Mouse (Mus musculus): ENCODE measurements around the gene Mroh2a. TPM values are rescaled to one million over a fixed set of nuclear protein-coding genes. Genes with fewer than 3 reads are reported as not detected.

Gene Mroh2a
- total RNA-seq, 1 experiment, result 0.76 TPM

DNA sequence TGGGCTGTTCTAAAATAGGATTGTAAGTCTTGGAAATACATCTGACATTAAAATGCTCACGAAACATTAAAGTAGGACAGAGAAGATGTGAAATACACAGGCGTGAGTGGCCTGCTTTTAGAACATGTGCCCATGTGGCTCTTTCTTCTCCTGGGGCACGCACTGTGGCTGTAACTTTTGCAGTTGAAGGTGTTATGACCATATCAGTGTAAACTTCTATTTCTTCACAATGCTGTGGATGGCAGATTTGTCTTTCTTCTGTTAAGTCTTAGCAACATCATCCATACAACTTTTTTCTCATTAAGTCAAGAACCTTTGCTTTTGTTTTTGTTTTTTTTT is 62.0 kb downstream of the Mroh2a start:
- in situ Hi-C loops (cut with MboI; ENCODE audit: low sequenced_read_pairs in 2 of 2, unreplicated experiment in 2 of 2), result no loop called here

DNA sequence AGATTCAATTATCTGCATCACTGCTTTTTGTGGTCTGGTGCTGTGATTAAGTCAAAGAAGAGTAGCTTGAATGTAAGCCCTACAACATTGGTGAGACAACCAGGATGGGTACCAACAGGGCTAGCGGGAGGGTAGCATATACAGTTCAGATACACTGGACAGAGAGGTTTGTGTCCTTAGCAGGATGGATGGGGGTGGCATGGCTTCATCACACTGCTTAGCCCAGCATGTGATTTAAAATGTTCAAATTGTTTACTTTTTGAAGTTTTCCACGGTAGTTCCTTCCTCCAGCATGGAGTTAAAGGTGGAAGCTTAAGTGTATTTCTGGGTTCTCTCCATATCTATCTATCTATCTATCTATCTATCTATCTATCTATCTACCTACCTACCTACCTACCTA is 62.4 kb downstream of the Mroh2a start:
- Histone ChIP-seq H3K4me3 (ENCODE audit: insufficient read depth in 1 of 2, low read depth in 1 of 2, low read length in 2 of 2, poor library complexity in 1 of 2, severe bottlenecking in 1 of 2) (no peak overlapping the region), H3K9ac (ENCODE audit: insufficient read depth, low read depth, low read length, poor library complexity, severe bottlenecking) (no peak overlapping the region), H3K36me3 (ENCODE audit: control insufficient read depth, insufficient read depth, low read length, poor library complexity, severe bottlenecking) (no peaks in the 10 kb centered on the region), H3K9me3 (ENCODE audit: control insufficient read depth, insufficient read depth, low read depth, low read length) (no peaks in the 10 kb centered on the region), H3K4me1 (ENCODE audit: control insufficient read depth in 2 of 2, insufficient read depth in 2 of 2, low read length in 2 of 2, poor library complexity in 1 of 2) (no peaks in the 10 kb centered on the region), H3K27ac (ENCODE audit: insufficient read depth, low read depth, low read length, poor library complexity, severe bottlenecking) (no peak overlapping the region)
- in situ Hi-C loops (cut with MboI; ENCODE audit: low sequenced_read_pairs in 2 of 2, unreplicated experiment in 2 of 2), result no loop called here
- TF ChIP-seq ZC3H11A (IDR thresholded peaks at IDR 0.05; ENCODE audit: borderline replicate concordance, low read depth, low read length) (no peak), MAFK (IDR thresholded peaks at IDR 0.05; ENCODE audit: insufficient read depth, low read depth, low read length) (no peak), ZNF384 (IDR thresholded peaks at IDR 0.05; ENCODE audit: low read depth, low read length) (no peak), HCFC1 (IDR thresholded peaks at IDR 0.05; ENCODE audit: borderline replicate concordance, insufficient read depth, low read length) (no peak), CHD2 (IDR thresholded peaks at IDR 0.05; ENCODE audit: low read depth, low read length) (no peak)
- DNase-seq (ENCODE audit: low read depth, low spot score), result no peak

More for the DNA sequence above, 62.0 kb downstream of the Mroh2a start:
- Histone ChIP-seq H3K4me3 (ENCODE audit: insufficient read depth in 1 of 2, low read depth in 1 of 2, low read length in 2 of 2, poor library complexity in 1 of 2, severe bottlenecking in 1 of 2) (no peak overlapping the region), H3K9ac (ENCODE audit: insufficient read depth, low read depth, low read length, poor library complexity, severe bottlenecking) (no peak overlapping the region), H3K27ac (ENCODE audit: insufficient read depth, low read depth, low read length, poor library complexity, severe bottlenecking) (no peak overlapping the region), H3K9me3 (ENCODE audit: control insufficient read depth, insufficient read depth, low read depth, low read length) (no peaks in the 10 kb centered on the region), H3K4me1 (ENCODE audit: control insufficient read depth in 2 of 2, insufficient read depth in 2 of 2, low read length in 2 of 2, poor library complexity in 1 of 2) (no peaks in the 10 kb centered on the region), H3K36me3 (ENCODE audit: control insufficient read depth, insufficient read depth, low read length, poor library complexity, severe bottlenecking) (no peaks in the 10 kb centered on the region)
- no peak for DNase-seq (ENCODE audit: low read depth, low spot score)
- TF ChIP-seq HCFC1 (IDR thresholded peaks at IDR 0.05; ENCODE audit: borderline replicate concordance, insufficient read depth, low read length), result no peak

DNA sequence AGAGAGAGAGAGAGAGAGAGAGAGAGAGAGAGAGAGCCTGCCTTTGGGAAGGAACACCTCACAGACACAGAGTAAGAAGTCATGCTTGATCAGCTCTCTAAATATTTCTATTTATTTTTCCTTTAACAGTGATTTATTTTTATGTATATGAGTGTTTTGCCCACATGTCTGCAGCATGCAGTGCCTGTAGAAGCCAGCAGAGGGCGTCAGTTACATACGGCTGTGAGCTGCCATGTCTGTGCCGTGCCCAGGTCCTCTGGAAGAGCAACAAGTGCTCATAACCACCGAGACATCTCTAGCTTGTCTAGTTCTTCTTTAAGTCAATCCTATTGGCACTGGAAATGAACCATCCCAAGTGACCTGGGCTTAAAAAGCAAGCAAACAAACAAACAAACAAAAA is 63.1 kb downstream of the Mroh2a start:
- no peaks in the 10 kb centered on the region for H3K4me1 ChIP-seq (ENCODE audit: control insufficient read depth in 2 of 2, insufficient read depth in 2 of 2, low read length in 2 of 2, poor library complexity in 1 of 2)
- peak; percentile 63 for DNase-seq (ENCODE audit: low read depth, low spot score)
- TF ChIP-seq ZC3H11A (IDR thresholded peaks at IDR 0.05; ENCODE audit: borderline replicate concordance, low read depth, low read length) (0 out of 2 replicates have a peak, but pooled peaks have one; percentile 32), HCFC1 (IDR thresholded peaks at IDR 0.05; ENCODE audit: borderline replicate concordance, insufficient read depth, low read length) (no peak)
- H3K27ac ChIP-seq (ENCODE audit: insufficient read depth, low read depth, low read length, poor library complexity, severe bottlenecking), result no peak overlapping the region
- no peak overlapping the region for H3K4me3 ChIP-seq (ENCODE audit: insufficient read depth in 1 of 2, low read depth in 1 of 2, low read length in 2 of 2, poor library complexity in 1 of 2, severe bottlenecking in 1 of 2)
- no peaks in the 10 kb centered on the region for H3K36me3 ChIP-seq (ENCODE audit: control insufficient read depth, insufficient read depth, low read length, poor library complexity, severe bottlenecking)
- in situ Hi-C loops (cut with MboI; ENCODE audit: low sequenced_read_pairs in 2 of 2, unreplicated experiment in 2 of 2), result no loop called here
- H3K9me3 ChIP-seq (ENCODE audit: control insufficient read depth, insufficient read depth, low read depth, low read length), result no peaks in the 10 kb centered on the region
- no peak overlapping the region for H3K9ac ChIP-seq (ENCODE audit: insufficient read depth, low read depth, low read length, poor library complexity, severe bottlenecking)

DNA sequence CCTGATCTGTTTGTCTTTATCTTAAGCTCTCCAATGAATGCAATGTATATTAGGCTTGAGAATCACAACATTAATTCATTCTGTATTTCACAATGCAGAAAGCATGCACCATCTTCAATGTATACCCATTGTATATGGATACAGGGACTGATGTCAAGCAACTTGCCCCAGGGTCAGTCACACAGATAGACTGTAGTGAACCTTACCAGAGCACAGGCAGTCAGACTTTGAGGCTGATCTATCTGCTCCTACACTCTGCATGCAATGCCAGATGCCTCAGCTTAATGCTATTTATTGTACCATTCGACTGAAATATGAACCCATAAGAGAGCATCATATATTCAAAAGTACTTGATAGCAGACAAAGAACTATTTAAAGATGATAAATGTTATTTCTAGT is 63.7 kb downstream of the Mroh2a start:
- Histone ChIP-seq H3K27ac (ENCODE audit: insufficient read depth, low read depth, low read length, poor library complexity, severe bottlenecking) (no peak overlapping the region), H3K9ac (ENCODE audit: insufficient read depth, low read depth, low read length, poor library complexity, severe bottlenecking) (no peak overlapping the region), H3K4me1 (ENCODE audit: control insufficient read depth in 2 of 2, insufficient read depth in 2 of 2, low read length in 2 of 2, poor library complexity in 1 of 2) (no peaks in the 10 kb centered on the region), H3K4me3 (ENCODE audit: insufficient read depth in 1 of 2, low read depth in 1 of 2, low read length in 2 of 2, poor library complexity in 1 of 2, severe bottlenecking in 1 of 2) (no peak overlapping the region), H3K36me3 (ENCODE audit: control insufficient read depth, insufficient read depth, low read length, poor library complexity, severe bottlenecking) (no peaks in the 10 kb centered on the region), H3K9me3 (ENCODE audit: control insufficient read depth, insufficient read depth, low read depth, low read length) (no peaks in the 10 kb centered on the region)
- in situ Hi-C loops (cut with MboI; ENCODE audit: low sequenced_read_pairs in 2 of 2, unreplicated experiment in 2 of 2), result no loop called here
- no peak for TF ChIP-seq ZNF384 (IDR thresholded peaks at IDR 0.05; ENCODE audit: low read depth, low read length)
- no peak for TF ChIP-seq CHD2 (IDR thresholded peaks at IDR 0.05; ENCODE audit: low read depth, low read length)
- TF ChIP-seq ZC3H11A (IDR thresholded peaks at IDR 0.05; ENCODE audit: borderline replicate concordance, low read depth, low read length), result no peak
- TF ChIP-seq MAFK (IDR thresholded peaks at IDR 0.05; ENCODE audit: insufficient read depth, low read depth, low read length), result no peak
- TF ChIP-seq HCFC1 (IDR thresholded peaks at IDR 0.05; ENCODE audit: borderline replicate concordance, insufficient read depth, low read length), result no peak
- DNase-seq (ENCODE audit: low read depth, low spot score), result no peak

DNA sequence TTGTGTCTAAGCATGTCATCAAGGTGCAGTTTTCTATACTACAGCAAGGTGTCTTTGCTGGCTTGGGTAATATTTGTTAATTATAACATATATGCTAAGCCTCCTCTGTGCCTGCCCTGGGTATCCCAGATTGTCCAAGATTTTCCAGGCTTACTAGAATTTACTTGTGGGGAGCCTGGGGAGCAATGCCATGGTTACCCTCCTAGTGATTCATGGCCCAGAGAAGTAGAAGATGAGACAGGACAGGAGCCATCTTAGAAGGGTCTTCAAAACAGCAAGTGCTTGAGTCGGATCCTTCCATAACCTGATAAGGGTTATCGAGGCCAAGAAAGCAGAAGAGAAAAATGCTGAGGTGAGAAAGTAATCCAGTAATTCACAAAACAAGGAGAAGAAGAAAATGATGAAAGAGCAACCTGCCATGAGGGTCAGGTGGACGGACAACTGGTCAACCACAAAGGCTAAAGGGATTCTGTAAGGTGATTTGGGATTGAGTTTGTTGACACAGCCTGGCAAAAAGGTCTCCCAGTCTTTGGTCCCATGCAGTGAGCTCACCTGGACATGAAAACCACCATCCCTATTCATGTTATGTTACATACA is 64.7 kb downstream of the Mroh2a start:
- no peak overlapping the region for H3K27ac ChIP-seq (ENCODE audit: insufficient read depth, low read depth, low read length, poor library complexity, severe bottlenecking)
- H3K9me3 ChIP-seq (ENCODE audit: control insufficient read depth, insufficient read depth, low read depth, low read length), result no peaks in the 10 kb centered on the region
- H3K36me3 ChIP-seq (ENCODE audit: control insufficient read depth, insufficient read depth, low read length, poor library complexity, severe bottlenecking), result no peaks in the 10 kb centered on the region
- no peak overlapping the region for H3K4me3 ChIP-seq (ENCODE audit: insufficient read depth in 1 of 2, low read depth in 1 of 2, low read length in 2 of 2, poor library complexity in 1 of 2, severe bottlenecking in 1 of 2)
- no peaks in the 10 kb centered on the region; a peak in 1 of 4 replicates for H3K4me1 ChIP-seq (ENCODE audit: control insufficient read depth in 2 of 2, insufficient read depth in 2 of 2, low read length in 2 of 2, poor library complexity in 1 of 2)
- H3K9ac ChIP-seq (ENCODE audit: insufficient read depth, low read depth, low read length, poor library complexity, severe bottlenecking), result no peak overlapping the region
- TF ChIP-seq ZNF384 (IDR thresholded peaks at IDR 0.05; ENCODE audit: low read depth, low read length) (no peak), ZC3H11A (IDR thresholded peaks at IDR 0.05; ENCODE audit: borderline replicate concordance, low read depth, low read length) (no peak), CHD2 (IDR thresholded peaks at IDR 0.05; ENCODE audit: low read depth, low read length) (no peak), HCFC1 (IDR thresholded peaks at IDR 0.05; ENCODE audit: borderline replicate concordance, insufficient read depth, low read length) (no peak), MAFK (IDR thresholded peaks at IDR 0.05; ENCODE audit: insufficient read depth, low read depth, low read length) (no peak)
- no peak for DNase-seq (ENCODE audit: low read depth, low spot score)
- in situ Hi-C loops (cut with MboI; ENCODE audit: low sequenced_read_pairs in 2 of 2, unreplicated experiment in 2 of 2), result no loop called here

Measured in ES-E14 (cell line).